Mouse (Mus musculus): ENCODE results near the gene Zdhhc24. TPM values are rescaled to one million over a fixed set of nuclear protein-coding genes. Genes with fewer than 3 reads are reported as not detected.

The Zdhhc24 gene
- polyA plus RNA-seq, 1 experiment from 2014 or later: 10.9 TPM

DNA sequence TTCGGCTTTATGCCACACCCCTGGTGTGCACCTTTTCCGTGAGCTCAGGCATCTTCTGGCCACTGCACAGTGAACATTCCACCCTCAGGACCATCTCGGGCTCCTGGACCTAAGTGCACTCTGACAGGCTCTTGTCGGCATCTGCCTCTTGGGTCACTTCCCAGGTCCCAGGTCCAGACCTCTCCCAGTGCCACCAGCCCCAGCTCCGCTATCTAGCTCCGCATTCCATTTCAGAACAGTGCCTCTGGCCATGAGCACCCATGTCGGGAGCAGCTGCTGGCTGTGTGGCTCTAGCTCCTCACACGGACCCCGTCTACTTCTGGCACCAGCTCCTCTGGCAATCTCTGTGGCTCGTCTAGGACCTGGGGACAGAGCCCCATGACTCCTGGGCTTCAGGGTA is 11.3 kb downstream of the Zdhhc24 start:
- H3K27ac ChIP-seq (ENCODE audit: low read depth): no peak overlapping the region
- no peaks in the 10 kb centered on the region for H3K4me1 ChIP-seq (replicated peaks; ENCODE audit: control insufficient read depth, insufficient read depth, low read length)
- peaks cover 14% of the 10 kb centered on the region for H3K36me3 ChIP-seq (ENCODE audit: control insufficient read depth, insufficient read depth, low read length)
- no peak overlapping the region for H3K4me3 ChIP-seq (ENCODE audit: low read depth, low read length)
- DNase-seq (ENCODE audit: low spot score) (no peak), ATAC-seq (replicated peaks; ENCODE audit: low FRiP score, low TSS enrichment, low read depth) (no peak)
- no peaks in the 10 kb centered on the region for H3K9me3 ChIP-seq (ENCODE audit: control insufficient read depth, low read length)
- no peaks in the 10 kb centered on the region for H3K27me3 ChIP-seq (replicated peaks; ENCODE audit: control insufficient read depth, insufficient read depth, low read length)
- H3K4me2 ChIP-seq (ENCODE audit: low read length): no peak overlapping the region
- WGBS: 84% methylated on average over 10 of the region's 10 CpGs
- no peak overlapping the region for H3K9ac ChIP-seq (ENCODE audit: low read length)

DNA sequence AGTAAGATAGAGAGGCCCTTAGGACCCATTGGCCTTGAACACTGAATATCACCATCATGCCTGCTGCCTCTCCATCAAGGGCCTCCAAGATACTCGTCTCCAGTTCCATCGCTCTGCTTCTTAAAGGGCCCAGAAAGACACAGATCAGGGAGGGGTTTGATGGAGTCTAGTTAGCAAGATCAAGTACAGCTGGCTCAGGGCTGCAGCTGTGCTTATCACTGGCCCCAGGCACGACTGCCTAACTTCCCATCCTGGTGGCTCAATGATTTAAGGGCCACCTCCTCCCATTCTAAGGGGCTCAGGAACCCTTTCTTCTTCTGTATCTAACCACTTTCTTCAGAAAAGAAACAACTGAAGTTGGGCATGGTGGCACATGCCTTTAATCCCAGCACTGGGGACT is 13.3 kb downstream of the Zdhhc24 start:
- DNase-seq (ENCODE audit: low spot score) (no peak), ATAC-seq (replicated peaks; ENCODE audit: low FRiP score, low TSS enrichment, low read depth) (no peak)
- Histone ChIP-seq H3K9ac (ENCODE audit: low read length) (no peak overlapping the region), H3K4me1 (replicated peaks; ENCODE audit: control insufficient read depth, insufficient read depth, low read length) (no peaks in the 10 kb centered on the region), H3K36me3 (ENCODE audit: control insufficient read depth, insufficient read depth, low read length) (peaks cover 14% of the 10 kb centered on the region), H3K4me3 (ENCODE audit: low read depth, low read length) (no peak overlapping the region), H3K9me3 (ENCODE audit: control insufficient read depth, low read length) (no peaks in the 10 kb centered on the region), H3K27ac (ENCODE audit: low read depth) (no peak overlapping the region), H3K27me3 (replicated peaks; ENCODE audit: control insufficient read depth, insufficient read depth, low read length) (no peaks in the 10 kb centered on the region), H3K4me2 (ENCODE audit: low read length) (no peak overlapping the region)
- 76% methylated on average over 3 of the region's 3 CpGs for WGBS

DNA sequence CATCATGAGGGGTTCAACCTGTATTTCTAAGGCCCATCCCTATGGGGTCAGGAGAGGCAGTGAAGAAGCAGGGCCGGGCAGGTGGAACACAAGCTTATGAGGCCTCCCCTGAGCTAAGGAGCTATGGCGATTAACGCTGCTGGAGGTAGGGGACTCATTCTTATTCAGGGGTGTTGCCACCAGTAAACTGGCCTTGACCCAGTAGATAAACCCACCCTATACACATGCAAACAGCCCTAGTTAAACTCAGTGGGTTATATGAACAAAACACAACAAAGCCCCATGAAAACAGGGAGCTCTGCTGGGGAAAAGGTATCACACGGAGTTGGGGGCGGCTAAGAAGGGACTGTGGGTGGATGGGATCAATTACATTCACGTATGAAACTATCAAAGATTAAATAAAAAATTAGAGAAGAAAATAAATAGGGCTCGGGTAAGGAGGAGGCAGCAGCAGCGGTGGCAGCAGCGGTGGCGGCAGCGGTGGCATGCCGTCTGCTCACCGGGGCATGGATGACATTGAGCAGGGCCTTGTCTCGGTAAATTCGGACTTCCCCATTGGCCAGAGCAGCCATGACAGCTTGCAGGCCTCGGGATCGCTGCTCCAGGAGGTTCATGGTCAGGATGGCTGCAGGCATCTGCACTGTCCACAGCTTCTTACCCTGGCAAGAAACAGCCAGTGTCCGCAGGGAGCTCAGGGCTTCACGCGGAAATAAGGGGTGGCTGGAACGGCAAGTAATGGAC is 18.5 kb downstream of the Zdhhc24 start:
- DNase-seq (ENCODE audit: low spot score) (no peak), ATAC-seq (replicated peaks; ENCODE audit: low FRiP score, low TSS enrichment, low read depth) (no peak)
- Histone ChIP-seq H3K27ac (ENCODE audit: low read depth) (no peak overlapping the region), H3K9me3 (ENCODE audit: control insufficient read depth, low read length) (no peaks in the 10 kb centered on the region), H3K4me3 (ENCODE audit: low read depth, low read length) (no peak overlapping the region), H3K27me3 (replicated peaks; ENCODE audit: control insufficient read depth, insufficient read depth, low read length) (no peaks in the 10 kb centered on the region), H3K9ac (ENCODE audit: low read length) (no peak overlapping the region), H3K4me1 (replicated peaks; ENCODE audit: control insufficient read depth, insufficient read depth, low read length) (no peaks in the 10 kb centered on the region), H3K4me2 (ENCODE audit: low read length) (no peak overlapping the region), H3K36me3 (ENCODE audit: control insufficient read depth, insufficient read depth, low read length) (peaks cover 6% of the 10 kb centered on the region)
- WGBS: 47% methylated on average over 21 of the region's 21 CpGs

DNA sequence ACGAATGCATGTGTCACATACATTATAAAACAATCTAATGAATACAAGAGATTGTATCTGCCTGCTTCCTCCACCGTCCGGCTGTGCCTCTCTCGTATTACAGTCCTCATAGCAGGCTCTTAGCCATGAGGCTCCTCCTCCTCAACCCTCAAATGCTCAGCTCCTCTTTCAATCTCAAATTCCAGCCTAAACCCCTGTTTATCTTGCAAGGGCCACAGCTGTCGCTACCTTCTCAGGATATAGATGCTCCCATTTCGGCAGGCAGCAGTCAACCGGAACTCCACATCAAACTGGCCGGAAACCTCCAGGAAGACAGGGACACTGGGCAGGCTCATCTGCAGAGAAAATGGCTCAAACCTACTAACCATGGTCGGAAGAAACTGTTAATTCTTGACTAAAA is 20.5 kb downstream of the Zdhhc24 start:
- no peaks in the 10 kb centered on the region; the same call in 1 of the 2 replicates for H3K36me3 ChIP-seq (ENCODE audit: control insufficient read depth, insufficient read depth, low read length)
- H3K27me3 ChIP-seq (replicated peaks; ENCODE audit: control insufficient read depth, insufficient read depth, low read length): no peaks in the 10 kb centered on the region
- H3K9me3 ChIP-seq (ENCODE audit: control insufficient read depth, low read length): no peaks in the 10 kb centered on the region
- WGBS: 70% methylated on average over 9 of the region's 9 CpGs
- H3K4me1 ChIP-seq (replicated peaks; ENCODE audit: control insufficient read depth, insufficient read depth, low read length): no peaks in the 10 kb centered on the region
- no peak overlapping the region for H3K4me2 ChIP-seq (ENCODE audit: low read length)
- no peak overlapping the region for H3K4me3 ChIP-seq (ENCODE audit: low read depth, low read length)
- no peak for DNase-seq (ENCODE audit: low spot score)
- no peak for ATAC-seq (replicated peaks; ENCODE audit: low FRiP score, low TSS enrichment, low read depth)
- no peak overlapping the region for H3K27ac ChIP-seq (ENCODE audit: low read depth)
- no peak overlapping the region for H3K9ac ChIP-seq (ENCODE audit: low read length)

DNA sequence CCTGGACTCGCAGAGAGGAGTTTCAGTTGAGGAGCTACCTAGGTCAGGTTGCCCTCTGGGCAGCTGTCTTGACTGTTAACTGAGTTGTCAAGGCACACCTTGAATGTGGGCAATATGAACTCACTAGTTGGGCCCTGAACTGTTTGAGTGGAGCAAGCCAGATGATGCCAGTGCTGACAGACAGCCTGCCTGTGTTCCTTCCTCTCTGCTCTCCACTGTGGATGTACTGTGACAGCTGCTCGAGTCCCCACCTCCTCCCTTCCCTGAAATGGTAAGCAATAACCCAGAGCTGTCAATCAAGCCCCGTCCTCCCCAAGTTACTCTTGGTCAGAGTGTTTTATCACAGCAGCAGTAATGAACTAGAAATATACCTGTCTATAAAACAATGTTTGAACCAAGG is 21.4 kb downstream of the Zdhhc24 start:
- Histone ChIP-seq H3K36me3 (ENCODE audit: control insufficient read depth, insufficient read depth, low read length) (no peaks in the 10 kb centered on the region; the same call in 1 of the 2 replicates), H3K4me3 (ENCODE audit: low read depth, low read length) (no peak overlapping the region), H3K4me2 (ENCODE audit: low read length) (no peak overlapping the region), H3K27ac (ENCODE audit: low read depth) (no peak overlapping the region), H3K9me3 (ENCODE audit: control insufficient read depth, low read length) (no peaks in the 10 kb centered on the region), H3K4me1 (replicated peaks; ENCODE audit: control insufficient read depth, insufficient read depth, low read length) (no peaks in the 10 kb centered on the region), H3K9ac (ENCODE audit: low read length) (no peak overlapping the region), H3K27me3 (replicated peaks; ENCODE audit: control insufficient read depth, insufficient read depth, low read length) (no peaks in the 10 kb centered on the region)
- ATAC-seq (replicated peaks; ENCODE audit: low FRiP score, low TSS enrichment, low read depth) (no peak), DNase-seq (ENCODE audit: low spot score) (no peak)
- WGBS: 76% methylated on average over 3 of the region's 3 CpGs

DNA sequence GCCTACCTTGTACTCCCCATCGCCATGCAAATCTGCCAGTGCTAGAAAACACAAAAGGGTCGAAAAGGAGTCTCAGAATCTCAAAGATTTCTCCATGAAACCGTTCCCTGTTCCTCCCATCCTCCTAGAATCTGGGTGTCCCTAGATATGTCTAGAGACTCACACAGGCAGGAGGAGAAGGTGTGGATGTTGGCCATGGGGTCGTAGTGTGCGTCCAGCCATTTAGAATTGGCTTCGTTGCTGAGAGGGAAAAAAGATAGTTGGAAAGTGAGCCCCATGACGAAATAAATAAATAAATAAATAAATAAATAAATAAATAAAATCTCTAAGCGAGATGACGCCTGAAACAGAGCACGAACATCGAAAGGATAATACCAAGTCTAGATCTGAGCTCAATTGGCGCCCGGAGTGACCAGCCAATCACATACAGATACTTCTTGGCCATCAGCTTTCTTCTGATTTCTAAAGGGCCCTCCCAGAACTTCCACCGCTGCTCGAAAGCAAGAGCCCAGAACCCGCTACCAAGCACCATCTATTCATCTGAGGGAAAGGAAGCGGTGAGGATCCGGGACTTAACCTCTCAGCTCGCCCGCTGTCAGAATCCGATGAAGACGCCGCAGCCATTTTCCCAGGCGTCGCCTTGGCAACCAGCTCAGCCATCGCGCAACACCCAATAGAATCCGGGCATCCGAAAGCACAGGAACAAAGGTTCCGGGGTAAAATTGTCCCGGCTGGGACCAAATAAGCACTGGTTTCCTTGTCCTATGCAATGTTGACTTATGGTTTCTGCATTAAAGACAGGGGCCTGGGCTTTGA is 27.7 kb downstream of the Zdhhc24 start, which contains the start of gene Bbs1:
Bbs1 (minus strand) TSS at position 650 of the 816 bp plus-strand sequence.
- Histone ChIP-seq H3K9me3 (ENCODE audit: control insufficient read depth, low read length) (no peaks in the 10 kb centered on the region), H3K36me3 (ENCODE audit: control insufficient read depth, insufficient read depth, low read length) (peaks cover 37% of the 10 kb centered on the region), H3K27me3 (replicated peaks; ENCODE audit: control insufficient read depth, insufficient read depth, low read length) (no peaks in the 10 kb centered on the region), H3K4me1 (replicated peaks; ENCODE audit: control insufficient read depth, insufficient read depth, low read length) (peaks cover 6% of the 10 kb centered on the region), H3K4me2 (ENCODE audit: low read length) (peak within 1 kb of the TSS; percentile 71), H3K27ac (ENCODE audit: low read depth) (no peak within 1 kb of the TSS), H3K4me3 (ENCODE audit: low read depth, low read length) (peak within 1 kb of the TSS; percentile 59), H3K9ac (ENCODE audit: low read length) (peak within 1 kb of the TSS; percentile 27; the same call in 1 of the 2 replicates)
- 8% methylated on average over 31 of the region's 31 CpGs for WGBS
- DNase-seq (ENCODE audit: low spot score) (peak; percentile 95), ATAC-seq (replicated peaks; ENCODE audit: low FRiP score, low TSS enrichment, low read depth) (peak; percentile 65)

DNA sequence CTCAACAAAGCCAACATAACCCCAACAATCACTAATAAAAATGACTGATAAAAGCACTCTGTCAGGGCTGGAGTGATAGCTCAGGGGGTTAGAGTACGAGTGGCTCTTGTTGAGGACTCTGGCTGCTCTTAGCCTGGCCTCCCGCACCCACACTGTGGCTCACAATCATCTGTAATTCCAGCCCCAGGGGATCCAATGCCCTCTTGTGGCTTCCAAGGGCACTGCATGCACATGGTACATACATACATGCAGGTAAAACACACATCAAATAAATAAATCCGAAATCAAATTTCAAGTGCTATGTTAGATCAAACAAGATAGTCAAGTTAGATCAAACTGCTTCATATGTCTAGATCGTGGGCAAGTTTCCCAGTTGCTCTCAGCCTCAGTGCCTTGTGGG is 29.6 kb downstream of the Zdhhc24 start:
- H3K4me2 ChIP-seq (ENCODE audit: low read length): no peak overlapping the region
- H3K27ac ChIP-seq (ENCODE audit: low read depth): no peak overlapping the region
- no peak for DNase-seq (ENCODE audit: low spot score)
- WGBS: 84% methylated on average over 4 of the region's 4 CpGs
- H3K9ac ChIP-seq (ENCODE audit: low read length): no peak overlapping the region
- no peaks in the 10 kb centered on the region for H3K27me3 ChIP-seq (replicated peaks; ENCODE audit: control insufficient read depth, insufficient read depth, low read length)
- H3K9me3 ChIP-seq (ENCODE audit: control insufficient read depth, low read length): no peaks in the 10 kb centered on the region
- ATAC-seq (replicated peaks; ENCODE audit: low FRiP score, low TSS enrichment, low read depth): no peak
- peaks cover 56% of the 10 kb centered on the region for H3K36me3 ChIP-seq (ENCODE audit: control insufficient read depth, insufficient read depth, low read length)
- H3K4me1 ChIP-seq (replicated peaks; ENCODE audit: control insufficient read depth, insufficient read depth, low read length): peaks cover 6% of the 10 kb centered on the region
- H3K4me3 ChIP-seq (ENCODE audit: low read depth, low read length): no peak overlapping the region

DNA sequence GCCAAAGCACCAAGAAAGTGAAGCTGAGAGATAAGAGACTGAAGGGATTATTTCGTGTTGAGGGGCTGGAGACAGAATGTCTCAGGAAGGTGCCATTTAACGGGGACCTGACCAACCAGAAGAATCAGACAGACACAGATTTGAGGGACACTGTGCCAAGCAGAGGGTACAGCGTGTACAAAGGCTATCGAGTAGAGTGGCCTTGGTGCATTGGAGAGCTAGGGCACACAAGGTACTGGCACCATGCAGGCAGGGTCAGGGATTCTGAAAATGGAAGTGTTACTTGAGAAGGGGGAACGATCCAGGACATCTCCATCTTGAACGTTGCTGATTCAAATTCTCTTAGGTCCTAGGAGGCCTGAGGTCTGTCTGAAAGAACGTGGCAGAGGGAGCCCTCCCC is 30.9 kb downstream of the Zdhhc24 start:
- no peaks in the 10 kb centered on the region for H3K9me3 ChIP-seq (ENCODE audit: control insufficient read depth, low read length)
- H3K4me3 ChIP-seq (ENCODE audit: low read depth, low read length): no peak overlapping the region
- H3K36me3 ChIP-seq (ENCODE audit: control insufficient read depth, insufficient read depth, low read length): peaks cover 69% of the 10 kb centered on the region
- no peak for DNase-seq (ENCODE audit: low spot score)
- H3K4me1 ChIP-seq (replicated peaks; ENCODE audit: control insufficient read depth, insufficient read depth, low read length): peaks cover 6% of the 10 kb centered on the region
- WGBS: 92% methylated on average over 7 of the region's 7 CpGs
- ATAC-seq (replicated peaks; ENCODE audit: low FRiP score, low TSS enrichment, low read depth): no peak
- no peak overlapping the region for H3K27ac ChIP-seq (ENCODE audit: low read depth)
- no peaks in the 10 kb centered on the region for H3K27me3 ChIP-seq (replicated peaks; ENCODE audit: control insufficient read depth, insufficient read depth, low read length)
- H3K4me2 ChIP-seq (ENCODE audit: low read length): no peak overlapping the region
- H3K9ac ChIP-seq (ENCODE audit: low read length): no peak overlapping the region
